Mouse (Mus musculus) granulocyte monocyte progenitor cell, adult 5-6 weeks (primary cell): ENCODE results near the gene Slc9a1. TPM values are rescaled to one million over a fixed set of nuclear protein-coding genes. Genes with fewer than 3 reads are reported as not detected.

Source experiments
- ATAC-seq: replicated peaks from 2 replicates; pipeline ENCODE4 v1.8.0; 2016; ENCODE audit warnings: mild to moderate bottlenecking, moderate TSS enrichment, inconsistent platforms; ENCODE audit not compliant: poor library complexity, severe bottlenecking
- total RNA-seq, 2 experiments: library from RNA; stranded (forward) in 1 of 2; stranded (reverse) in 1 of 2; fragments of 200-712, 200-1000 nt in 1 of 2; fragments of >200 nt in 1 of 2; fragmentation: Nextera tagmentation in 1 of 2; gene quantifications; 2 replicates each; pipeline ENCODE4 v1.2.3; 2014 to 2017

Slc9a1 gene
- total RNA-seq (2014; fragmentation: Nextera tagmentation): 17.4 and 22.1 TPM in 2 replicates
- total RNA-seq (2017): 9.9 and 14.6 TPM in 2 replicates

GRCm38 (mm10) chr4:133369553-133370297 is at the start of gene Slc9a1:
Gene Slc9a1, plus strand, starts transcription at chr4:133369706.
- peak; percentile 96 for ATAC-seq

DNA sequence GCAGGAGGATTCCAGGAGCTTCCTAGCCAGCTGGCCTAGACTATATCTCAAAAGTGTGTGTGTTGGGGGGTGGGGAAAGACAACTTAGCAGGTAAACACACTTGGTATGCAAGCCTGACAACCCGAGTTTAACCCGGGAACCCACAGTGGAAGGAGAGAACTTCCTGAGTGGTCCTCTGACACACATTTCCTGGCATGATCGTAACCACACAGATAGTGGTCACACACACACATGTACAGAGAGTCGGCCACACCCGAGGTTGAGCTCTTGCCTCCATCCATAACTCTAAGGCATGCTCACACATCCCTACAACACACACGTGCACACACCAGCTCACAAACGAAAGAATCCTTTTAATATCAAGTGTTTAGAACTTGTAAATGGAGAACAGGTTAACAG is 41.4 kb upstream of the Slc9a1 start:
- no peak; the same call in 1 of the 2 replicates for ATAC-seq

DNA sequence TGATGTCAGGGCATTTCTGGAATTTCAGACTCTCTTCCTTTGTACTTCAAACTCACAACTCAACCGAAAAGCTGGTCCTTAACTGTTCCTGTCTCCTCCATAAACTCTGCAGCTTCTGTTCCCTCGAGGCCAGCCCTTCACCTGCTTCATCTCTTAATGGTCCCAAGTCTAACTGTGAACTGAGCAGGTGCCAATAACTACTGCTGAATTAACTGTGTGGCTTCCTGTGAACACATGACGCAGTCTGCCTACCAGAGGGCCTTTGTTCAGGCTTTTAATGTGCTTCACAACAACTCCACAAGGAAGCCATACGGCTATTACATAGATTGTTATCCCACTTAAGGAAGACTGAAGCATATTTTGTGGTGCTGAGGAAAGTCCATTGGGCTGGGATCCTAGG is 39.2 kb upstream of the Slc9a1 start:
- no peak for ATAC-seq

DNA sequence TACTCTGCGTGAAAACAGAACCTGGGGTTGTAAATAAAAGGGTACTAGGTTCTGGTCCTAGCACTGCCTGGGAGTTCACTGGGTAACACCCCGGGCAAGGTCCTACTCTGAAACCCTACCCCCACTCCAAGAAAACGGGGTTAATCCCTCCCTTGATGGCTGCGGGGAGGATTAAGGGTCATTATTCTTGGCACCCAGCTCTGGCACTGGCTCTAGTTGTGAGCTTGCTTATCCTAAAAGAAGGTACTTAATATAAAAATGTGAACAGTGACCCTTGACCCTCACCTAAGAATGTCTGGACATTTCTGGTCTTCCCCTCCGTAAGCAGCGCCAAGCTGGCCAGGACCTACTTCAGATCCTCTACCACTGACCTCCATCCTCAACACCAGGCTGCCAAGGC is 36.2 kb upstream of the Slc9a1 start:
- no peak for ATAC-seq

DNA sequence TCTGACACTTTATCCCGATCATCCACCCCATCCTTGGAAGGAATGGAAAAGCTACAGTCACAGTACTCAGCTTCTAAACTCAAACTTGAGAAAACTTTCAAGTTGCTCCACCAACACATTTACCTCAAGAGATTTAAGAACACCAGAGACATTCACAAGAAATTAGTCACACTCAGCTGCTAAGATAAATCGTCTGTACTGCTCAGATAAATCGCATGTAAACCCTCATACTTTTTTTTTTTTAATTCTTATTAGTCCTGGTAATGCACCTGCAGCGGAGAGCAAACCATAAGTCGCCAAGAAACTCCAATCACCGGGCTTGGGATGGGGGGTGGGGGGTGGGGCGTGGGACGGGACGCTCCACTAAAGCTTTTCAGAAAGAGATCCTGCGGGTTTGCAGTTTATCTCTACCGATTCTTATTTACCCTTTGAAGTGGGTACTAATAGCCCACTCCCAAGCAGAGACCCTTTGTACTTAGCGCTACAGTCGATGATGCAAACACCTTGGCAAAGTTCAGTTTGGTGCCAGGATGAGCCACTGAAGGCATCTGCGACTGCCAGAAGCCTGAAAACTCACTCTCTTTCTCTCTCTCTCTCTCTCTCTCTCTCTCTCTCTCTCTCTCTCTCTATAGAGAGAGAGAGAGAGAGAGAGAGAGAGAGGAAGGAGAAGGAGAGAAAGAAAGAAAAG is 31.5 kb upstream of the Slc9a1 start:
- no peak for ATAC-seq

DNA sequence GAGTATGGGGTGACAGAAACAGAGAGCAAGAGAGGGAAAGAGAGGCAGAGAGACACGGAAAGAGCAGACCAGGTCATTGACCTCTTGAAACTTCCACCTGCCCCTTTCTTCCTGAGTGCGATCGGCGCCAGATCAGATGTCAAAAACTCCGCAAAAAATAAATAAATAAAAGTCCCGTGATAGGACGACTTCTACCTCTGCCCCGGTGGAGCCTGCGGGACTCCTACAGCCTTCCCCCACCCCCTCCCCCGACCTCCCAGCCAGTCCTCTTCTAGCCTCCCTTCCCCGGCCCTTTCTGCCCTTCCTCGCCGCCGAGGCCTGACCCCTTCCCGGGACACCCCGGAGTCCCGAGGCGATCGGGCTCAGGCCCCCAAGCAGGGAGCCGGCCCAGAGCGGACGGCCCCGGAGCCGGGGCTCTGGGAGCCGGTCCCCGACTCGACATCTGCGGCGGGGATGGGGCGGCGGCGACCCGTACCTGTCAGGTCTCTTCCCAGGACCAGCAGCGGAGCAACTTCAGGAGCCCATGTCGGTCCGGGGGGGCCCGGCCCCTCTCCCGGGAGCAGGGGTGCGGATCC is 30.9 kb upstream of the Slc9a1 start:
- ATAC-seq: no peak

GRCm38 (mm10) chr4:133339148-133339749 is 30.3 kb upstream of the Slc9a1 start:
- peak; percentile 98 for ATAC-seq

DNA sequence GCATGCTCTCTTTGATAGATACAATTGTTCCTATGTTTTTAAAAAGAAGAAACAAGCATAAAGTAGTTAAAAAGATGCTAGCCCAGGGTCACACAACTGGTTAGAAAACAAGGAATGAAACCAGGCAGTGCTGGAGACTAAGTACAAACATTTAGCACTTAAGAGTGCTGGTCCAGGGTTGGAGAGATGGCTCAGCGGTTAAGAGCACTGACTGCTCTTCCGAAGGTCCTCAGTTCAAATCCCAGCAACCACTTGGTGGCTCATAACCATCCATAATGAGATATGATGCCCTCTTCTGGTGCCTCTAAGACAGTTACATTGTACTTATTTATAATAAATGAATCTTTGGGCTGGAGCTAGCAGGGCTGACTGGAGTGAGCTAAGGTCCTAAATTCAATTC is 29.3 kb upstream of the Slc9a1 start:
- ATAC-seq: no peak

- ATAC-seq: no peak
These were observed 25.4 kb upstream of the Slc9a1 start for GRCm38 (mm10) chr4:133344112-133344511.

DNA sequence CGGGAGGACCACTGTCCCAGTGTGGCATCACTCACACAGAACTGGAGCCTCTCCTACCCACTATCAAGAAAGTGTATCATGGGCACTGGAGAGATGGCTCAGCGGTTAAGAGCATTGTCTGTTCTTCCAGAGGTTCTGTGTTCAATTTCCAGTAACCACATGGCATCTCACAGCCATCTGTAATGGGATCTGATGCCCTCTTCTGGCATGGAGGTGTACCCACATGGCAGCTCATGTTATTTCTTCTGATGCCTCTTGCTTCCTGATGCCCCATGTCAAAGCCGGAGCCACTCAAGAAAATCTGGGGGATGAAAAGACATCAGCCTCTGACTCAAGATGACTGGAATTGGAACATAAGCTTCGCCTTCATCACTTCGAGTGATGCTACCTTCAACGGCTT is 23.8 kb upstream of the Slc9a1 start:
- ATAC-seq: no peak

DNA sequence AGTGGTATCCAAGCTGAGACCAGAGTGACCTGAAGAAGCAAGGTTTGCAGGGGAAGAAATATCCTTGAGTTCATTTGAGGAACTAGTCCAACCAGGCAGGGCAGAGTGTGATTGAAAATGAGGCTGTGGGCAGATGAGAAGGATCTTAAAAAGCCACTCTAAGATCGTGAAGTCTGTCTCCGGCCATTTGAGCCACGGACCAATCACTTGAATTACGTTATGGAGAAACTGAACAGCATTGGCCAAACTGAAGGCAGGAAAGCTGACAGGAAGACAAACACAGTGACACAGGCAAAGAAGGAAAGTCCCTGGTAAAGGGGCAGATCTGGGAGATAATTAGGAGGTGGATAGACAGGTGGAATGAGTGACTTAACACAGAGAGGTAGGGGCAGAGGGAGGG is 22.9 kb upstream of the Slc9a1 start:
- peak; percentile 51 for ATAC-seq

- ATAC-seq: no peak
These were observed 21.9 kb upstream of the Slc9a1 start for GRCm38 (mm10) chr4:133347624-133348023.

DNA sequence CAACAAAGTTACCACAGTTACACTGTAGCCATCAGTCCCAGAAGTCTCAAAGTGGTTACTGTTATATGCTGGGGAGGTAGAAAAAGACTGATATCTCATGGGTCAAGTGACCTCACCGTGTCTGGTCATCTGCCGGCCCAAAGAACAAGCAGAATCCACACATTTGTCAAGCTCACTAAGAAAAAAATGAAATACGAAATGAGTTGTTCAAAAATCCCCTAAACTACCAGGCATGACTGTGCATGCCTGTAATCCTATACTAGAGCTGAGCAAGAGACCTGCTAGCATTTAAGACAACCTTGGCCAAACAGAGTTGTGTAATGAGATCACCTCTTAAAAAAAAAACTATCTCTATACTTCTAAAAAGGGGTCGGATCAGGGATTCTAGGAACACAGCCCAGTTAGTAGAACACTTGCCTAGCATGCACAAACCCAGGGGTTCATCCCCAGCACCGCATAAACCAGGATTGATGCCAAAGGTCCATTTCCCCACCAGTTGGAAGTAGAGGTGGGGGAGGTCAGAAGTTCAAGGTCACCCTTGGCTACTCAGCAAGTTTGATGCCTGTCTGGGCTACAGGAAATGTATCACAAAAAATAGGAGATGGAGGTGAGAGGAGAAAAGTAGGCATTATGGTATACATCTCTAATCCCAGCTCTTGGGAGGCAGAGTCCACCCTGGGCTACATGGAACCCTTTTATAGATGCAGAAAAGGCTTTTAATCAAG is 21.3 kb upstream of the Slc9a1 start:
- ATAC-seq: no peak

DNA sequence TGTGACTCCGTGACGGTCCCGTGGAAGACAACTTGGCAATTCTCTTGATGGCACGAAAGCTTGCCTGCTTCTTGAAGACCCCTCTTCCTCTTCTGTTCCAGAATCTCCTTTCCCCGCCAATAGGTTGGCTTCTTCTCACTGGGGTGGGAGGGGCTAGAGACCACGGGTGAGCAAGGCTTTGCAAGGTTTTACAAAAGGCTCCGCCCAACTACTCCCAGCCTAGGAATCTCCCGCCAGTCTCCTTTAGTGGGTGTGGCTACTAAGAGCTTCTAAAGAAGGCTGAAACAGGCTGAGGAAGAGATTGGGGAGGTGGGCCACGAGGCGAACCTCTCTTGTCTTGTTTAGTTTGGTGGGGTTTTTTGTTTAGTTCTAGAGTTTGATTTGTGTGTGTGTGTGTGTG is 16.7 kb upstream of the Slc9a1 start:
- peak; percentile 41; the same call in 1 of the 2 replicates for ATAC-seq

GRCm38 (mm10) chr4:133353367-133354365 is 15.8 kb upstream of the Slc9a1 start, which contains the start of gene Wdtc1:
Gene Wdtc1, minus strand, starts transcription at chr4:133353481.
- ATAC-seq: peak; percentile 98

GRCm38 (mm10) chr4:133354641-133355040 is 14.9 kb upstream of the Slc9a1 start:
- ATAC-seq: no peak

DNA sequence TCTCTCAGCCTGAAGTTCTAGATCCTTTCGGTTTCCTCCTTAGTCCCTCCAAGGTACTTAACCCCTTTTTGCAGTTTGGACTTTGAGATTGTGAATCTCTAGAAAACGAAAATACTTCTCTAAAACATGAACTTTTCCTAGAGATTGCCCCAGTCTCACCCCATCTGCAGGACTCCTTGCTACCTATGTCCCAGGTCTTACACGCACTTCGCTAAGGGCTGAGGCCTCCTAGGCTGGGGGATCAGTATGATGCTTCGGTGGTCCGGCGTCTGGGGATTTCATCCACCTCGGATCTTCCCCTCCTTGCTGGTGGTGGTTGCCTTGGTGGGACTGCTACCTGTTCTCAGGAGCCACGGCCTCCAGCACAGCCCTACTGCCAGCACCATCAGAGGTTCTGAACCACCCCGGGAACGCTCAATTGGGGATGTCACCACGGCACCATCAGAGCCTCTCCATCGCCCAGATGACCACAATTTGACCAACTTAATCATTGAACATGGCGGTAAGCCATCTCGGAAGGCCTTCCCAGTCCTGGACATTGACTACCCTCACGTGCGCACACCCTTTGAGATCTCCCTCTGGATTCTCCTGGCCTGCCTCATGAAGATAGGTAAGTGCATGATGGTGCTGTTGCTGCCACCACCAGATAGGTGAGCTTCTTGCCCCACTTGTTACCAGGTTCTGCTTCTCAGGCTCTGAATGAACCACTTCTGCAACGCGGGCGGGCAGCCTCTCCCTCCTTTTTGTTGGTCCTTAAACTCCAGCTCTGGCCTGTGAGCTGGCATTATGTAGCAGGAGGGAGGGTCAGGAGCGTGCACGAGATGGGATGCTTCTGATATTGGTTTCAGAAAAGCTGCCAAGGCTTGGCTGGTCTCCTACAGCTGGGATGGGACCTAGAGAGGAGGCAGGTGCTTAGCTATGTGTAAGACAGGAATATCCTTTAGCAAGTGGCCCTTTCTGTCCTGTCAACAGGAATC is 1.1 kb downstream of the Slc9a1 start:
- no peak for ATAC-seq
